Mouse (Mus musculus) embryonic fibroblast, embryonic 13.5 days (primary cell): ENCODE results near the gene Clca1. TPM values are rescaled to one million over a fixed set of nuclear protein-coding genes. Genes with fewer than 3 reads are reported as not detected.
"Not testable (repeated sequence)": the region's sequence is repeated elsewhere in the genome, so short reads cannot be mapped to it uniquely, and the experiment has no call there.

Source experiments
- H3K27ac ChIP-seq: 2 replicates; pipeline ENCODE4 v1.5.1; 2012; ENCODE audit warnings: low read length, control low read depth, inconsistent platforms; ENCODE audit not compliant: insufficient read depth
- H3K4me1 ChIP-seq: 2 replicates; pipeline ENCODE4 v1.6.1; 2011; ENCODE audit warnings: low read length; ENCODE audit not compliant: control insufficient read depth, insufficient read depth
- H3K4me3 ChIP-seq: 2 replicates; pipeline ENCODE4 v1.5.1; 2011; ENCODE audit warnings: mild to moderate bottlenecking, control low read depth, low read length; ENCODE audit not compliant: insufficient read depth
- CTCF ChIP-seq: IDR thresholded peaks from 2 replicates; pipeline ENCODE4 v1.5.1; 2011; ENCODE audit warnings: mild to moderate bottlenecking, control low read depth, low read length, moderate library complexity, borderline replicate concordance; ENCODE audit not compliant: insufficient read depth
- POLR2A ChIP-seq: IDR thresholded peaks from 2 replicates; pipeline ENCODE4 v1.6.1; 2011; ENCODE audit warnings: low read depth, mild to moderate bottlenecking, control low read depth, low read length, moderate library complexity
- polyA plus RNA-seq: library from polyadenylated mRNA; stranded (reverse); fragments of >200 nt; gene quantifications from 2 replicates; pipeline ENCODE4 v1.2.4, GENCODE M21; 2011; ENCODE audit warnings: low read depth; ENCODE audit not compliant: missing spikeins, insufficient read length

Clca1 gene
- polyA plus RNA-seq: not detected in 2 replicates

DNA sequence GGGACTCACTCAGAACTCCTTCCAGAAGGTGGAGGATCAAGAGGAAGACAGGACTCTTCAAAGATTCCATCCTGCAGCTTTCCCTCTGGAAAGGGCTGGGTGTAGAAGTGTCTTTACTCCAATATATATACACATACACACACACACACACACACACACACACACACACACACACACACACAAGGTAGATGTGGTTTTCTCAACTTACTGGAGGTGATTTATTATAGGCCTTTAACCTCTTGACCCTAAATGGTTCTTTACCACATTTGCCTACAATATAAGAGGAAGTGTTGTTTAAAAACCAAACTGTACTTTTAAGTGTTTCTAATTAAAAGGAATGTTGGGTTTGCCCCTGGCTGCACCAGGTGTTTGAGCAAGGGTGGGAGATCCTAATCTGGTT is at the start of gene Clca1:
Gene Clca1, minus strand, starts transcription at position 101 of the 400 bp plus-strand sequence.
- Histone ChIP-seq H3K4me1 (no peaks in the 10 kb centered on the region), H3K4me3 (no peak within 1 kb of the TSS), H3K27ac (no peak within 1 kb of the TSS)
- no peak for TF ChIP-seq CTCF
- TF ChIP-seq POLR2A: no peak

DNA sequence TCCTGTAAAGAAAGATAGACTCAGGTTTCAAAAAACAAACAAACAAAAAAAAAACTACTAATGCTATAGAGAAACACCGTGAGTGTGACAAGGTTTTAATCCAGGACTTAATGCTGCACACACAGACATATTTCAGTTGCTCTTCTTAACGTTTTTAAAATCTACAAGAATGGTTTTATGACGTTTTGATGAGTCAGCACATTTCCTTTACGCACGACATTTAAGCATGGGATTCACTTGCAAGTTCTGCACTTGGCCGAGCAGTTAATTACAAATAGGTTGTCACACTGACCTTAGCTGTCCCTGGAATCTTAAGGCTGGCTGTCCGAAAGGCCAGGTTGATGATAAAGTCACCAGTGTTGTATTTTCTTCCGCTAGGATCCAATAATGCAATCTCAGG is 48.3 kb upstream of the Clca1 start:
- no peaks in the 10 kb centered on the region for H3K4me1 ChIP-seq
- no peak overlapping the region for H3K27ac ChIP-seq
- no peak overlapping the region for H3K4me3 ChIP-seq
- no peak for TF ChIP-seq CTCF
- no peak for TF ChIP-seq POLR2A

DNA sequence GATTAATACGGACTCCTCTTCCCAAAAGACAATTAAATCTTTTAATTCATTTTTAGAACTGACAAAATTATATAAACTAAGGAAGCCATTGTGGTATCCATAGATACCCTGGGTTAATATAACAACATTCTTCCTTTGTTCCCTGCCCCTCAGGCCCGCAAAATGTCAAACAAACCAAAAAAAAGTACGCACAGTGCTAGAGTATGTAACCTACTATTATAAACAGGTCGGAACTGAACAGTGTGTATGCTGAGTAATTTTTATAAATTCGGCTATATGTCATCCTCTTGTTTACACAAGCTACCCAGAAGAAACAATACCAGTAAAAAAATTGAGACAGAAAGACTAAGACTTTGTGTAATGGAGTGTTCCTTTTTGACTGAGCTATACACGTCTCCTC is 45.8 kb upstream of the Clca1 start:
- TF ChIP-seq CTCF: no peak
- TF ChIP-seq POLR2A: no peak
- Histone ChIP-seq H3K4me1 (no peaks in the 10 kb centered on the region), H3K4me3 (no peak overlapping the region), H3K27ac (no peak overlapping the region)

DNA sequence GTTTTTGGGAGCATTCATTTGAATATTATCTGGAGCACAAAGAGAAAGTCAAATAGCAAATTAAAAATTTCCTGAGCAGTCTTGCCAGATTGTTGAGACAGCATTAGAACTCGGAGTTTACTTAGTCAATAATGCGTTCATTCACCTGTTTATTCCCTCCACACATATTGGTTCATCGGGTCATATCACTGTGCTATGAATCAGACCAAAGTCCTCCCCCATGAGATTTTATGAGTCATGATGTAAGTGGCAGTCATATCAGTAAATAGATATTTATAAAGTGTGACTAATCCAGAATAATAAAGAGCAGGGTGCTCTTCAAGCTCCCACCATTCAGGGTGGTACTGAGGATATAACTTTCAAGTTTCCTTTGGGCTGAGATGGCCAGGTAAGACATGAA is 39.8 kb upstream of the Clca1 start:
- Histone ChIP-seq H3K27ac (no peak overlapping the region), H3K4me3 (no peak overlapping the region), H3K4me1 (no peaks in the 10 kb centered on the region)
- TF ChIP-seq POLR2A: no peak

DNA sequence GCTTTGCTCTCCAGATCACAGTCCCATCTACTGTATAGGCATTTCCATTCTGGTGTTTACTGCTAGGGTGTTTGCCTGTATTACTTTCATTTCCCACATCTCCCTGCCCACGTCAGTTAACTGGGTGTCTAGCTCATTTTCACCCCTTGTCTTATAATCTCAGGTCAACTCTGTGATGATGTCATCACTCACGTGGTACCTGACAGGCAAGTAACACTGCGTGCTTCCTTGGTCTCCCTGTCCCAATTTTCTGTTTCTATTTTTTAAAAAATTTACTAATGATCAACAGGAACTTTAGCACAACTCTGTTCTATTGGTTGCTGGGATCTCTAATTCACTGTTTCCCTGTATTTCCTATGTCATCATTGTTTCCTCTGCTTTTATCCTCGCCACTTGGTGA is 36.4 kb upstream of the Clca1 start:
- no peak for TF ChIP-seq POLR2A
- TF ChIP-seq CTCF: no peak

DNA sequence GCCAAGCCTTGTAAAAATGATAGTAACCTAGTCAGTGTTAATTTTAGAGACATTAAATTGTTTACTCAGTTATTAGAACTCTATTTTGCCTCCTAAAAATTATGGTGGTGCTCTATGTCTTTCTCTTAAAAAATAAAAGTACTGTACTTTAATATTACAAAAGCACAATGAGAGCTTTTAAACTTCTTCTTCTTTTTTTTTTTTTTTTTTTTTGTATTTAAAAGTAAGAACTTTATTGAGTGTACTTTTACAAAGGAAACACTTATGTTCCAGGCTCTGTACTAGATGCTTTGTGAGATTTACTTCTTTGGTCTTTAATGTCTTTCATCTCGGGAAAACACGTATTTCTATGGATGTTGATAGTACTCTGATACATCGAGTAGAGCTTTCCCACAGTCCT is 22.6 kb upstream of the Clca1 start:
- H3K27ac ChIP-seq, H3K4me1 ChIP-seq, H3K4me3 ChIP-seq: not testable (repeated sequence)

More for the DNA sequence above, 36.4 kb upstream of the Clca1 start:
- H3K27ac ChIP-seq: no peak overlapping the region
- no peak overlapping the region for H3K4me3 ChIP-seq
- no peaks in the 10 kb centered on the region for H3K4me1 ChIP-seq

DNA sequence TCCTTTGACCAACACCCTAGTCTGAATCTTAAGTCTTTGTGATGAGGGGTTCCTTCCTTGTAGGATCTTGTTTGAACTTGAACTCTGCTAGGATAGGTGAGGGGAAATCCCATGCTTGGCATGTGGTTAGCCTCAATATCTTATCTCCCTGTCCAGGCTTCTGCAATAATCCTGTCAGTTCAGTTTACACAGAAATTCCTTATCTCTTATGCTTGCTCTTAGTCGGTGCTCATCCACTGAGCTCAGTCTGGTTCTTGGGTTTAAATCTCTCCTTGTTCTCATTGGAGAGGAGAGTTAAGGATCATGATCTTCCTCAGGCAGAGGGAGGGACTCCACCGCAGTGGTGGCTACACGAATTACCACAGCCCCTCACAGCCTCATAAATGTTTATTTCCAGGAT is 17.2 kb upstream of the Clca1 start:
- H3K4me1 ChIP-seq: no peaks in the 10 kb centered on the region
- TF ChIP-seq CTCF (no peak), POLR2A (no peak)
- H3K27ac ChIP-seq: no peak overlapping the region
- H3K4me3 ChIP-seq: no peak overlapping the region

DNA sequence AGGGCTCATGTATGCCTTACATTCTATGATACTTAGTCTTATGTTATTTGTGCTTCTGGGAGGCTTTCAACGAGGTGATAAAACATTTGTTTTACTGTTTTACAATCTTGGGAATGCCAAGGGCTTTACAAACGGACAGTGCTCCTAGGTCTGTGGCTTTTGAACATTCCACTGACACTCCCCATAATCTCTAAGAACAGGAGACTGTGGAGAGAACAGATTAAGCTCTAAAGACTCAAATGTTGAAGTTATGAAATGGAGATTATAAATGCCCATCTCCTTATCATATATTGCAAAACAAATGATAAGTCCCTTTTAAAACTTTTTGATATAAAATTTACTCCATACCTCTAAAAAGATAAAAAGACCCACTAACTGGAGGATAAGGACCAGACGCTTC is 6.2 kb upstream of the Clca1 start:
- Histone ChIP-seq H3K4me3 (no peak overlapping the region), H3K27ac (no peak overlapping the region), H3K4me1 (no peaks in the 10 kb centered on the region)
- TF ChIP-seq POLR2A (no peak), CTCF (no peak)

DNA sequence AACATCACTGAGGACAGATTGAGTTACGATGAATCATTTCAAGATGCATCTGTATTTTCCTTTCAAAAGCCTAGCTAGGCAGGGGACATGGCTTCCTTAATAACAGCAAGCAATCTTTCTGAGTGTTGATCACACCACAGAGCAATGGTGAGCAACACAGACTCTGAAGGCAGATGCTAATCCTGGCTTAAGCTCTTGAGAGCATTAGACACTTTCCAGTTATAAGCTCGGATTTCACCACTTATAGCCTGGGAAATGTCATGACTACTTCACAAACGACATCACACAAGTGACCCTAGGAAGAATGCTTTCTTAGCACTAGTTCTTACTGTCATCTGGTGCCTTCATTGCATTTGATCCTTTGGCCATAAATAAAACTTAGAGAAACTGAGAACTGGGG is 4.5 kb downstream of the Clca1 start:
- H3K27ac ChIP-seq: no peak overlapping the region
- H3K4me3 ChIP-seq: no peak overlapping the region
- TF ChIP-seq POLR2A (no peak), CTCF (no peak)
- no peaks in the 10 kb centered on the region for H3K4me1 ChIP-seq

DNA sequence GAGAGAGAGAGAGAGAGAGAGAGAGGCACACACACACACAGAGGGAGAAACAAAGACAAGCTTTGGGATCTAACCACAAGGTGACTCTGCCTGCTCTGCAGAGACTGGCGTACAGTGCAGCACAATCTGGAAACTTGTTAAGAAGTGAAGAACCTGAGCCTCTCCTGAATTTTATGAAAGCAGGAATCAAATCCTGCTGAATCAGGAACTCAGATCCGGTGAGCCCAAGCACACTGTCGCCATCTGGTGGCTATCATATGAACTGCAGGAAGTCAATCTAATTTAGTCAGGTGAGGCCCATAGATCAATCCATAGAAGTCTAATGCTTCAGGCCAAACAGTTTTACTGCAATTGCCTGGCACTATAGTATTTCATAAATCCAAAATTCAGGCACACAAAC is 5.8 kb downstream of the Clca1 start:
- TF ChIP-seq POLR2A (no peak), CTCF (peak; percentile 75; the same call in 1 of the 2 replicates)
- no peak overlapping the region for H3K4me3 ChIP-seq
- H3K27ac ChIP-seq: no peak overlapping the region
- H3K4me1 ChIP-seq: no peaks in the 10 kb centered on the region

DNA sequence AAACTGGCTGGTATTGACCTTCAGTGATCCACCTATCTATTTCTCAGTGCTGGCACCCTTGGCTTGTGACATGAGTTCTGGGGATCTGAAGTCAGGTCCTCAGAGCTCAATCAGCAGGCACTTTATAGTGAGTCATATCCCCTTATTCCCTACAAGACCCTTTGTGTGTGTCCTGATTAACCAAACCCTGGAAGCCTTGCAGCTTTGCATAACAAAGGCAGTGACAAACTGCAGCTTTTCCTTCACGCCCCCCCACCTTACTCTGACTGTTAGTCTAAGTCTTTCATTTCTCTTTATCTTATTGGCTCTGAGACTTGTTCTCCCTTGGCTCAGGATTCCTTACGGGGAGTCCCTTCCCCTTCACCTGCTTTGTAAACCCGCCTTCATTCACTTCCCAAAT is 14.8 kb downstream of the Clca1 start:
- no peak overlapping the region for H3K4me3 ChIP-seq
- no peaks in the 10 kb centered on the region for H3K4me1 ChIP-seq
- no peak overlapping the region for H3K27ac ChIP-seq
- TF ChIP-seq CTCF: no peak
- TF ChIP-seq POLR2A: no peak

DNA sequence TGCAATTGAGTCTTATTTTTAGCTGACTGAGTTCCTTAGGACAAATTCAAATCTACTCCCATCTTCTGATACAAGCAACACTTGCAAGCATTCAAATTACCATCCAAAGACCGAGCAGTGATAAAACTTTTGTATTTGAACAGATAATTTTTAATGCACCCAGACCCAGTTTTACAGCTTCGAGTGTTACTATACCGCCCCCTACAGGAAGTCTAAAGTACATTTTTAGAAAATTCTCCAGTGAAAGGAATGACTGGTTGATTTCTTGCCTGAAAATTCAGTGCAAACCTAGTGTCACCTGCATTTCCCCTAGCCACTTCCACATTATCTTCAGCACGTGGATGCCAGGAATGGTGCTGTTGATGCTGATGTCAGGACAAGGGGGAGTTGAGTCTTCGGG is 28.2 kb downstream of the Clca1 start:
- Histone ChIP-seq H3K27ac (no peak overlapping the region), H3K4me3 (no peak overlapping the region), H3K4me1 (no peaks in the 10 kb centered on the region)
- no peak for TF ChIP-seq POLR2A
- no peak for TF ChIP-seq CTCF
